ENCODE assay signal across 8 mouse cellular contexts in the genomic region with DNA sequence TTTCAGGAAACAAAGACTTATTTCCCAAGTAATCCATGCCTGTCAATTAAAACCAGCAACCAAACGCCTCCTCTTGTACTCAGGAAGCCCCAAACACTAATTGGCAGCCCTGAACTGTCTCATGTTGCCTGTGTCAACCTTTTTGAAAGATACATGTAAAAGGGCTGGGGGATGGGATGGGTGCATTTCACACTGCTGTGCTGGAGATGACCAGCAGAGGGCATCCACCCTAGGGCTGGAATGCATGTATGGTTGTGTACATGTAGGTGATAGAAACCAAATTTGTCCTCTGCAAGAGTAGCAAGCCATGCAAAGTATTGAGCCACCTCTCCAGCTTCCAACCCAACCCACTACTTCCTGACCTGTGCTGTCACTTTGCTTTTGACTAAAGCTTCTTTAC. TPM values are rescaled to one million over a fixed set of nuclear protein-coding genes. Genes with fewer than 3 reads are reported as not detected.
A peak's percentile ranks its signal among the peaks of the same experiment; 100 is the strongest.
DNase-seq lines count a peak whose midpoint lies in the region; ATAC-seq and TF ChIP-seq lines count a peak whose summit lies in the region.
"Had no signal": no experiment of that assay in that cellular context is flagged by ENCODE, and none has a peak within 500 bp of the region (broad histone marks: within the 10 kb centered on the region; RNA-seq: fewer than 3 reads in every experiment).

No protein-coding gene starts in this region.

- peaks cover 18% of the 10 kb centered on the region for H3K27me3 ChIP-seq in G1E (ENCODE audit: insufficient read depth, low read length)
- H3K27me3 ChIP-seq in lung, embryonic 14.5 days (ENCODE audit: insufficient read depth, low read length), result no peaks in the 10 kb centered on the region
- H3K27me3 ChIP-seq: liver, embryonic 15.5 days had no signal

- WGBS in lung, embryonic 14.5 days, result 9% methylated on average over 1 of the region's 1 CpGs

- H3K27ac ChIP-seq in lung, embryonic 14.5 days (ENCODE audit: low read depth), result no peak overlapping the region
- H3K27ac ChIP-seq: liver, embryonic 15.5 days had no signal

- peak; percentile 32 for DNase-seq in G1E (ENCODE audit: low spot score)
- DNase-seq in cerebellum, adult 11-12 months, result peak; percentile 60
- DNase-seq in frontal cortex, postnatal 36 days (ENCODE audit: low spot score in 2 of 2), result peak; percentile 70 to 85
- DNase-seq in kidney, postnatal 4 days, result peak; percentile 81 to 82
- DNase-seq in lung, embryonic 14.5 days, result peak; percentile 74
- peak; percentile 68 for DNase-seq in right cerebral cortex, postnatal 4 days

- H3K36me3 ChIP-seq in G1E (replicated peaks), result peaks cover 12% of the 10 kb centered on the region
- H3K36me3 ChIP-seq in lung, embryonic 14.5 days (ENCODE audit: insufficient read depth), result peaks cover 6% of the 10 kb centered on the region; the same call in 1 of the 2 replicates

- ATAC-seq in CD4-positive, CD25-positive, alpha-beta regulatory T cell, adult 4 months, result peak; percentile 55
- no peak for ATAC-seq in G1E (ENCODE audit: extremely low read depth, insufficient number of reproducible peaks, low FRiP score, poor library complexity, severe bottlenecking)
- no peak for ATAC-seq in lung, embryonic 14.5 days (ENCODE audit: insufficient read depth)

- H3K9ac ChIP-seq in lung, embryonic 14.5 days, result no peak overlapping the region
- H3K9ac ChIP-seq: liver, embryonic 15.5 days had no signal

- peaks cover 26% of the 10 kb centered on the region for H3K4me1 ChIP-seq in G1E (ENCODE audit: insufficient read depth, low read depth, low read length)
- H3K4me1 ChIP-seq in lung, embryonic 14.5 days (ENCODE audit: insufficient read depth), result no peaks in the 10 kb centered on the region

- no peak overlapping the region for H3K4me2 ChIP-seq in lung, embryonic 14.5 days
- H3K4me2 ChIP-seq: liver, embryonic 15.5 days had no signal

- TF ChIP-seq CTCF in G1E (IDR thresholded peaks at IDR 0.05; ENCODE audit: low read depth, low read length), result peak; percentile 86
- peak; percentile 80 for TF ChIP-seq CTCF in lung, embryonic 14.5 days (IDR thresholded peaks at IDR 0.05; ENCODE audit: low read depth)

- 0 out of 2 replicates have a peak, but pooled peaks cover 2% of the 10 kb centered on the region for H3K9me3 ChIP-seq in G1E (replicated peaks)
- no peaks in the 10 kb centered on the region for H3K9me3 ChIP-seq in lung, embryonic 14.5 days (ENCODE audit: low read depth, low read length)
- H3K9me3 ChIP-seq: liver, embryonic 15.5 days had no signal

- H3K4me3 ChIP-seq in G1E (ENCODE audit: low read depth, low read length), result no peak overlapping the region
- H3K4me3 ChIP-seq in lung, embryonic 14.5 days (ENCODE audit: low read depth, low read length), result no peak overlapping the region
- H3K4me3 ChIP-seq: liver, embryonic 15.5 days had no signal

RNA-seq across cellular contexts. Expression of a gene that starts 2.4 kb away (rescaled TPM):
- 10 to 100 TPM in 1 of 2 experiments, 1 to 10 TPM in 1; 4.7 to 10.8 TPM for polyA plus RNA-seq in CD4-positive, CD25-positive, alpha-beta regulatory T cell, adult 4 months (2017; shearing (Covaris generic))
- total RNA-seq in G1E (2014; fragmentation: Nextera tagmentation) (42.9 and 49.7 TPM in 2 replicates), G1E (2017) (30.5 and 30.8 TPM in 2 replicates)
- 26.4 and 28.5 TPM in 2 replicates for polyA plus RNA-seq in G1E (2012)
- polyA plus RNA-seq in lung, embryonic 14.5 days (2014; fragmentation: Nextera tagmentation; extraction: Ambion mirVana), result 46.1 and 56.8 TPM in 2 replicates

RNA-seq across cellular contexts. Expression of a gene that starts 48.0 kb away (rescaled TPM):
- not detected for polyA plus RNA-seq in CD4-positive, CD25-positive, alpha-beta regulatory T cell, adult 4 months (2017; shearing (Covaris generic))
- not detected in 2 replicates for total RNA-seq in G1E (2014; fragmentation: Nextera tagmentation)
- total RNA-seq in G1E (2017), result under 0.01 and 0.22 TPM in 2 replicates
- polyA plus RNA-seq in G1E (2012), result not detected in 2 replicates
- not detected in 2 replicates for polyA plus RNA-seq in lung, embryonic 14.5 days (2014; fragmentation: Nextera tagmentation; extraction: Ambion mirVana)
- polyA plus RNA-seq: liver, embryonic 15.5 days had no signal
